Comparison of ENCODE assay signal across 12 mouse cellular contexts in genomic region chr12:52922510-52922909, GRCm38 (mm10).
"Had no signal": no experiment of that assay in that cellular context is flagged by ENCODE, and none has a peak within 500 bp of the region (broad histone marks: within the 10 kb centered on the region; RNA-seq: fewer than 3 reads in every experiment).

No protein-coding gene starts in this region.

- DNase-seq: kidney, postnatal 25 days; lung, adult 2 months; lung, postnatal 36 days; thymus, postnatal 4 days had no signal

- H3K4me1 ChIP-seq: liver, embryonic 15.5 days had no signal

- ATAC-seq: lung, postnatal 0 days; midbrain, embryonic 13.5 days had no signal

- H3K4me2 ChIP-seq: liver, embryonic 11.5 days; liver, embryonic 15.5 days; midbrain, embryonic 13.5 days; neural tube, embryonic 12.5 days had no signal

- H3K27me3 ChIP-seq: liver, embryonic 15.5 days; midbrain, embryonic 13.5 days; neural tube, embryonic 12.5 days had no signal

- H3K27ac ChIP-seq: left cerebral cortex, adult 2 months; limb, embryonic 10.5 days; liver, embryonic 15.5 days; midbrain, embryonic 13.5 days; neural tube, embryonic 12.5 days; stomach, postnatal 0 days had no signal

- H3K36me3 ChIP-seq: limb, embryonic 10.5 days; liver, embryonic 15.5 days; midbrain, embryonic 13.5 days; neural tube, embryonic 12.5 days had no signal

- H3K9me3 ChIP-seq: limb, embryonic 10.5 days; liver, embryonic 15.5 days; midbrain, embryonic 13.5 days; neural tube, embryonic 12.5 days had no signal

- H3K4me3 ChIP-seq: left cerebral cortex, adult 2 months; limb, embryonic 10.5 days; liver, embryonic 15.5 days; midbrain, embryonic 13.5 days; neural tube, embryonic 12.5 days had no signal

- H3K9ac ChIP-seq: liver, embryonic 15.5 days; midbrain, embryonic 13.5 days; neural tube, embryonic 12.5 days had no signal
